Comparison of ENCODE assay signal across 22 mouse cellular contexts in the genomic region with DNA sequence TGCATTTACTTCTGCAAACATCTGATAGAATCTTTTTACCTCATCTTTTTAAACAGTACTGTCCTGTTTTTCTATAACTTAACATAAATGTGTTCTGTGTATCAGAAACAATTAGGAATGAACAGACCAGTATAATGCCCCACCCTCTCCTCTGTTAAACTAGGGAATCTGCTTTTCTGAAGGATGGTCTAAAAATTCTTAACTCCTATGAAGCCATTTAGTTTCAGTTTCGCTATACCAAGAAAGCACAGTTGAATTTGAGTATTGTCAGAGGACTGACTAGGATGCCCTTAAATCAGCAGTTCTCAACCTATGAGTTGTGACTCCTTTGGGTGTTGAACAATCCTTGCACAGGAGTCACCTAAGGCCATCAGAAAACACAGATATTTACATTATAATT. TPM values are rescaled to one million over a fixed set of nuclear protein-coding genes. Genes with fewer than 3 reads are reported as not detected.
DNase-seq lines count a peak whose midpoint lies in the region; ATAC-seq lines count a peak whose summit lies in the region.
"Had no signal": no experiment of that assay in that cellular context is flagged by ENCODE, and none has a peak within 500 bp of the region (broad histone marks: within the 10 kb centered on the region; RNA-seq: fewer than 3 reads in every experiment).

No protein-coding gene starts in this region.

- peak; percentile 78 for ATAC-seq in inflammation-experienced regulatory T-cells, adult 6 months
- ATAC-seq: forebrain, embryonic 15.5 days; hindbrain, postnatal 0 days; intestine, postnatal 0 days; Patski had no signal

- peak; percentile 33 for DNase-seq in CD4-positive, CD25-positive, alpha-beta regulatory T cell, adult 2 months (ENCODE audit: low read depth, low spot score)
- peak; percentile 36 for DNase-seq in NIH3T3 (ENCODE audit: low read depth)
- DNase-seq in layer of hippocampus, adult 18-20 months (ENCODE audit: low spot score in 2 of 2), result no peak
- no peak for DNase-seq in lung, postnatal 10 days
- DNase-seq in thymus, postnatal 4 days, result no peak
- DNase-seq: adrenal gland, postnatal 25 days; cerebellum, adult 11-12 months; cerebellum, adult 9-11 months; embryo, embryonic 11 days; gastrocnemius, adult 2 months; heart, postnatal 14 days; kidney, adult 9 months; kidney, postnatal 10 days; lung, embryonic 14.5 days; thymus, adult 18-20 months; thymus, postnatal 25 days had no signal

RNA-seq across cellular contexts. Expression of a gene that starts 5.3 kb away (rescaled TPM):
- 10 to 100 TPM in 1 of 3 experiments, 1 to 10 TPM in 2; 4.7 to 68.2 (median 8.7) TPM for polyA plus RNA-seq in inflammation-experienced regulatory T-cells, adult 6 months (2017; shearing (Covaris generic))
- total RNA-seq in layer of hippocampus, adult 18-20 months (2021), result under 1 TPM; 0.17 to 0.36 TPM
- total RNA-seq: gastrocnemius, adult 2 months had no signal

RNA-seq across cellular contexts. Expression of a gene that starts 35.6 kb away (rescaled TPM):
- polyA plus RNA-seq in inflammation-experienced regulatory T-cells, adult 6 months (2017; shearing (Covaris generic)), result under 1 TPM in 2 of 3 experiments, not detected in 1; 0.08 to 0.28 TPM
- 1 to 10 TPM; 5.6 to 5.8 TPM for total RNA-seq in layer of hippocampus, adult 18-20 months (2021)
- total RNA-seq: megakaryocyte progenitor cell, adult 5-6 weeks had no signal

Comparison
In these comparisons a context has a peak if more than half of its experiments do, and no peak if none do; other contexts are left out.
1. DNase-seq: peak in CD4-positive, CD25-positive, alpha-beta regulatory T cell, adult 2 months (single experiment) and NIH3T3 (single experiment); none in layer of hippocampus, adult 18-20 months (0 of 2), lung, postnatal 10 days (single experiment) and thymus, postnatal 4 days (single experiment).